Mouse (Mus musculus): ENCODE data around the gene Rcn3.

Gene Rcn3

GRCm38 (mm10) chr7:45073171-45073707, 18.8 kb downstream of the Rcn3 start:
- DNase-seq (ENCODE audit: low spot score), result no peak

- DNase-seq (ENCODE audit: low spot score), result no peak
Observed at GRCm38 (mm10) chr7:45072230-45072629, 19.8 kb downstream of the Rcn3 start.

- DNase-seq (ENCODE audit: low spot score), result peak; percentile 44
Observed at GRCm38 (mm10) chr7:45069671-45070070, 22.4 kb downstream of the Rcn3 start.

GRCm38 (mm10) chr7:45068000-45068318, 24.1 kb downstream of the Rcn3 start:
- peak; percentile 64 for DNase-seq (ENCODE audit: low spot score)

GRCm38 (mm10) chr7:45067190-45067999, 24.6 kb downstream of the Rcn3 start:
- DNase-seq (ENCODE audit: low spot score), result no peak

- DNase-seq (ENCODE audit: low spot score), result peak; percentile 95
Observed at GRCm38 (mm10) chr7:45062239-45062835, 29.7 kb downstream of the Rcn3 start, which contains the start of the genes Nosip and Prrg2. TSS of gene Nosip (plus strand) at chr7:45062429. TSS of gene Prrg2 (minus strand) at chr7:45062677.

GRCm38 (mm10) chr7:45061532-45062075, 30.4 kb downstream of the Rcn3 start:
- DNase-seq (ENCODE audit: low spot score), result no peak

- DNase-seq (ENCODE audit: low spot score), result no peak
Observed at GRCm38 (mm10) chr7:45060632-45061122, 31.3 kb downstream of the Rcn3 start.

GRCm38 (mm10) chr7:45058607-45059571, 33.1 kb downstream of the Rcn3 start:
- DNase-seq (ENCODE audit: low spot score), result no peak

- DNase-seq (ENCODE audit: low spot score), result no peak
Observed at GRCm38 (mm10) chr7:45056972-45057348, 35.1 kb downstream of the Rcn3 start.

GRCm38 (mm10) chr7:45056329-45056971, 35.6 kb downstream of the Rcn3 start:
- DNase-seq (ENCODE audit: low spot score), result no peak

- DNase-seq (ENCODE audit: low spot score), result peak; percentile 94
Observed at GRCm38 (mm10) chr7:45053931-45054510, 38.0 kb downstream of the Rcn3 start.

- peak; percentile 65 for DNase-seq (ENCODE audit: low spot score)
Observed at GRCm38 (mm10) chr7:45053117-45053930, 38.7 kb downstream of the Rcn3 start.

GRCm38 (mm10) chr7:45052862-45053116, 39.2 kb downstream of the Rcn3 start, which contains the start of gene Prr12:
TSS of gene Prr12 (minus strand) at chr7:45052881.
- DNase-seq (ENCODE audit: low spot score), result no peak

- DNase-seq (ENCODE audit: low spot score), result no peak
Observed at GRCm38 (mm10) chr7:45052181-45052861, 39.7 kb downstream of the Rcn3 start.

GRCm38 (mm10) chr7:45051601-45051974, 40.4 kb downstream of the Rcn3 start:
- no peak for DNase-seq (ENCODE audit: low spot score)

- no peak for DNase-seq (ENCODE audit: low spot score)
Observed at GRCm38 (mm10) chr7:45050945-45051600, 40.9 kb downstream of the Rcn3 start.

- no peak for DNase-seq (ENCODE audit: low spot score)
Observed at GRCm38 (mm10) chr7:45048923-45049657, 42.9 kb downstream of the Rcn3 start.

Measured in T-cell, adult 2 months (primary cell).